Mouse (Mus musculus): ENCODE results near the gene Rnf225. TPM values are rescaled to one million over a fixed set of nuclear protein-coding genes. Genes with fewer than 3 reads are reported as not detected.

Rnf225 gene
- polyA plus RNA-seq, 1 experiment = 0.86 TPM

GRCm38 (mm10) chr7:12979776-12980175, 52.6 kb downstream of the Rnf225 start:
- DNase-seq (ENCODE audit: extremely low spot score in 1 of 2, low spot score in 1 of 2) = no peak

GRCm38 (mm10) chr7:12980291-12980690, 53.1 kb downstream of the Rnf225 start:
- DNase-seq (ENCODE audit: extremely low spot score in 1 of 2, low spot score in 1 of 2) = no peak

Other genes with a start within 250 kb of the Rnf225 start
- not detected in 2 replicates for gene Vmn2r55, start 242.4 kb upstream of the Rnf225 start, polyA plus RNA-seq (2012; rRNA removed)
- gene Vmn2r56, start 192.4 kb upstream of the Rnf225 start, polyA plus RNA-seq (2012; rRNA removed) = 0.06 TPM in 1 of 2 replicates, not detected in the other
- gene Zscan18, start 123.8 kb upstream of the Rnf225 start, polyA plus RNA-seq (2012; rRNA removed) = 17.8 and 22.7 TPM in 2 replicates
- 19.2 and 24.5 TPM in 2 replicates for gene Zfp329, start 108.6 kb upstream of the Rnf225 start, polyA plus RNA-seq (2012; rRNA removed)
- 8.8 and 10.4 TPM in 2 replicates for gene Zfp110, start 92.7 kb upstream of the Rnf225 start, polyA plus RNA-seq (2012; rRNA removed)
- gene Zfp128, start 46.2 kb upstream of the Rnf225 start, polyA plus RNA-seq (2012; rRNA removed) = 4.6 and 5.3 TPM in 2 replicates
- gene Zscan22, start 29.6 kb upstream of the Rnf225 start, polyA plus RNA-seq (2012; rRNA removed) = 12.9 TPM in 2 replicates
- 776 and 848 TPM in 2 replicates for gene Rps5, start 5.1 kb upstream of the Rnf225 start, polyA plus RNA-seq (2012; rRNA removed)
- gene Zfp324, start 38.4 kb downstream of the Rnf225 start, polyA plus RNA-seq (2012; rRNA removed) = 5.7 and 6.1 TPM in 2 replicates
- gene Zfp446, start 50.4 kb downstream of the Rnf225 start, polyA plus RNA-seq (2012; rRNA removed) = 14.1 and 15.1 TPM in 2 replicates
- gene Slc27a5, start 70.8 kb downstream of the Rnf225 start, polyA plus RNA-seq (2012; rRNA removed) = 0.64 and 1.3 TPM in 2 replicates
- 234 and 279 TPM in 2 replicates for gene Trim28, start 71.7 kb downstream of the Rnf225 start, polyA plus RNA-seq (2012; rRNA removed)
- 34.3 and 36.8 TPM in 2 replicates for gene Zbtb45, start 82.6 kb downstream of the Rnf225 start, polyA plus RNA-seq (2012; rRNA removed)
- 239 and 244 TPM in 2 replicates for gene Chmp2a, start 107.4 kb downstream of the Rnf225 start, polyA plus RNA-seq (2012; rRNA removed)
- gene Ube2m, start 110.9 kb downstream of the Rnf225 start, polyA plus RNA-seq (2012; rRNA removed) = 362 and 411 TPM in 2 replicates
- gene Mzf1, start 127.3 kb downstream of the Rnf225 start, polyA plus RNA-seq (2012; rRNA removed) = 15.4 and 16.7 TPM in 2 replicates
- 0.06 TPM in 1 of 2 replicates, not detected in the other for gene Vmn1r85, start 167.8 kb downstream of the Rnf225 start, polyA plus RNA-seq (2012; rRNA removed)
- gene Vmn1r86, start 192.5 kb downstream of the Rnf225 start, polyA plus RNA-seq (2012; rRNA removed) = not detected in 2 replicates
- gene Vmn1r87, start 212.7 kb downstream of the Rnf225 start, polyA plus RNA-seq (2012; rRNA removed) = not detected in 2 replicates
- not detected in 2 replicates for gene Vmn1r88, start 232.2 kb downstream of the Rnf225 start, polyA plus RNA-seq (2012; rRNA removed)